Mouse (Mus musculus) lung, postnatal 0 days (tissue): ENCODE results near the gene Igfbp6.

ENCODE experiments used
- CTCF ChIP-seq: IDR thresholded peaks from 2 replicates; pipeline ENCODE4 v1.5.1; 2016; ENCODE audit warnings: antibody characterized with exemption, mild to moderate bottlenecking
- EP300 ChIP-seq: IDR thresholded peaks from 2 replicates; pipeline ENCODE4 v1.6.1; 2016; ENCODE audit warnings: antibody characterized with exemption, mild to moderate bottlenecking, control low read depth

DNA sequence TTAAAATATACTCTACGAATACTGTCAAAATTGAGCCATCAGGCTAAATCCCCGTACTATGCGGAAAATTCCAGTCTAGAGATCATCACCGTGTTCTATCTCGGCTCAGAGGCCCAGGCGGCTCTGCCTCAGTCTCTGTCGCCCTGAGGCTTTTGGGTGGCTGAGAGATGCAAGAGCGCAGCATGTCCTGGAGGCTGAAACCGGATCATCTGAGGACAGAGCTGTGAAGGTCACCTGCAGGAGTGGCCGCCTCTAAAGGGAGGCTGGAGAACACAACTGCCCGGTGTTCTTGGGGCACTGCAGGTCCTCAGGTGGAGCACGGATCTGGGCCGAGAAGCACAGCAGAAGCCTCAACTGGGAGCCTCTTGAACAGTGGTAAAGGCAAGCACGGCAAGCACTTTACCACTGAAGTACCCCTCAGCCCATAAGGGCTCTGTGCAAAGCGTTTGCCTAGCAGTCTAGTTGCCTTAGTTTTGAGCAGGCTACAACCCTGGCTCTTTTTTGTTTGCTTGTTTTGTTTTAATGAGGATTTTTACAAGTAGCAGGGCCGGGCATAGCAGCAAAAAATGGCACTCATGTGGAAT, 31.7 kb downstream of the Igfbp6 start:
- TF ChIP-seq CTCF = no peak
- TF ChIP-seq EP300 = no peak
